Mouse (Mus musculus) heart, postnatal 0 days (tissue): ENCODE results near the gene Gtf2h2.

Source experiments
- CTCF ChIP-seq: IDR thresholded peaks from 2 replicates; pipeline ENCODE4 v1.5.1; 2016; ENCODE audit warnings: antibody characterized with exemption, control low read depth, low read depth
- EP300 ChIP-seq: IDR thresholded peaks from 2 replicates; pipeline ENCODE4 v1.6.1; 2016; ENCODE audit warnings: antibody characterized with exemption, low read depth

- no peak for TF ChIP-seq CTCF
- TF ChIP-seq EP300, result no peak
Observed at GRCm38 (mm10) chr13:100525935-100526648, 33.7 kb upstream of the Gtf2h2 start.
